Mouse (Mus musculus) left cerebral cortex, adult 18-20 months (tissue): ENCODE results near the gene Fam129a. TPM values are rescaled to one million over a fixed set of nuclear protein-coding genes. Genes with fewer than 3 reads are reported as not detected.

Experiments
- DNase-seq, 2 experiments: peaks; one replicate each; pipeline ENCODE4 v3.0.0; 2021 to 2022; ENCODE audit warnings: low spot score in 2 of 2, mixed read lengths in 1 of 2
- long read RNA-seq, 2 experiments: library from polyadenylated mRNA; stranded (forward); transcript quantifications; one replicate each; pipeline ENCODE4 v2.0.0; 2021
- total RNA-seq, 2 experiments: library from RNA; stranded (reverse); gene quantifications; 2 replicates each; pipeline ENCODE4 v1.2.3; 2021

Fam129a gene
- total RNA-seq, result 1 to 10 TPM; 1.4 to 1.5 TPM
- long read RNA-seq, experiment 1, full-length matches to known transcripts, result 1 of 1 reads
- long read RNA-seq, experiment 1, partial matches to known transcripts, result 0 of 1 reads
- long read RNA-seq, experiment 1, other reads (novel, unspliced or antisense), result 0 of 1 reads
- long read RNA-seq, experiment 2, full-length matches to known transcripts, result 1 of 2 reads
- long read RNA-seq, experiment 2, partial matches to known transcripts, result 0 of 2 reads
- long read RNA-seq, experiment 2, other reads (novel, unspliced or antisense), result 1 of 2 reads

- DNase-seq, result peak; percentile 11 to 12
Observed at GRCm38 (mm10) chr1:151570981-151571837, at the start of gene Fam129a. Fam129a (plus strand) TSS chr1:151571186.

GRCm38 (mm10) chr1:151526701-151527100 is 44.3 kb upstream of the Fam129a start:
- peak in 1 of 2 experiments; percentile 10 for DNase-seq

GRCm38 (mm10) chr1:151543796-151544477 is 27.0 kb upstream of the Fam129a start:
- no peak for DNase-seq

- DNase-seq, result no peak
Observed at GRCm38 (mm10) chr1:151544581-151544980, 26.4 kb upstream of the Fam129a start.

- no peak for DNase-seq
Observed at GRCm38 (mm10) chr1:151545571-151545970, 25.4 kb upstream of the Fam129a start.

- no peak for DNase-seq
Observed at GRCm38 (mm10) chr1:151548896-151549610, 21.9 kb upstream of the Fam129a start.

- no peak for DNase-seq
Observed at GRCm38 (mm10) chr1:151549794-151550193, 21.2 kb upstream of the Fam129a start.

- no peak for DNase-seq
Observed at GRCm38 (mm10) chr1:151550587-151551479, 20.2 kb upstream of the Fam129a start.

GRCm38 (mm10) chr1:151560536-151560935 is 10.4 kb upstream of the Fam129a start:
- no peak for DNase-seq

GRCm38 (mm10) chr1:151563401-151563800 is 7.6 kb upstream of the Fam129a start:
- no peak for DNase-seq

- DNase-seq, result no peak
Observed at GRCm38 (mm10) chr1:151563893-151564292, 7.1 kb upstream of the Fam129a start.

- peak; percentile 80 to 83 for DNase-seq
Observed at GRCm38 (mm10) chr1:151564377-151564776, 6.6 kb upstream of the Fam129a start.

GRCm38 (mm10) chr1:151568682-151569081 is 2.3 kb upstream of the Fam129a start:
- no peak for DNase-seq

- DNase-seq, result no peak
Observed at GRCm38 (mm10) chr1:151571838-151572578, 1.0 kb downstream of the Fam129a start.

- no peak for DNase-seq
Observed at GRCm38 (mm10) chr1:151572601-151573320, 1.8 kb downstream of the Fam129a start.

GRCm38 (mm10) chr1:151580200-151580982 is 9.4 kb downstream of the Fam129a start:
- DNase-seq, result no peak

GRCm38 (mm10) chr1:151581454-151581853 is 10.5 kb downstream of the Fam129a start:
- no peak for DNase-seq

- DNase-seq, result no peak
Observed at GRCm38 (mm10) chr1:151581977-151582376, 11.0 kb downstream of the Fam129a start.
